Mouse (Mus musculus): Measurements from ENCODE around the gene Engase. TPM values are rescaled to one million over a fixed set of nuclear protein-coding genes. Genes with fewer than 3 reads are reported as not detected.

The Engase gene
- total RNA-seq, 1 experiment = 10.8 TPM

DNA sequence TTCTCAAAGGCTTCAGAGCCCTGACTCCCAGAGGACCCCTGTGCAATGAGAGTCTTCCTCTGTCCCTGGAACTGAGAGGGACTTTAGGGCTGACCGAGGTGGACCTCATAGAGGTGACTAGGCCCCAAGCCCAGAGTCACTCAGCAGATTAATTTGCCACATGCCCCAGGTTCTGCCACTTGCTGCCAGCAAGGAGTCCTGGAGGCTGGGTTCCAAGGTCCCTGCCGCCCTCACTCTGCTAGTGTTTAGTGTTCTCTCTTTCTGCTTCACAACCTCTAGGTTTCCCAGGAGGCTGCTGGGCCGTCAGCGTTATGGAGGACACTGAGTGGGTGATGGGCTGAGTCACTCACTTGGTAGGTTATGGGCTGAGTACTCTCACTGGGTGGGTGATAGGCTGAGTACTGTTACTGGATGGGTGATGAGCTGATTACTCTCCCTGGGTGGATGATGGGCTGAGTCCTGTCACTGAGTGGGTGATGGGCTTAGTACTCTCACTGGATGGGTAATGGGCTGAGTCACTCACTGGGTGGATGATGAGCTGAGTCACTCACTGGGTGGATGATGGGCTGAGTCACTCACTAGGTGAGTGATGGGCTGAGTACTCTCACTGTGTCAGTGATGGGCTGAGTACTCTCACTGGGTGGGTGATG lies 47.0 kb downstream of the Engase start:
- no peak overlapping the region for H3K9ac ChIP-seq (ENCODE audit: insufficient read depth, low read depth, low read length, poor library complexity, severe bottlenecking)
- TF ChIP-seq HCFC1 (IDR thresholded peaks at IDR 0.05; ENCODE audit: borderline replicate concordance, insufficient read depth, low read length) = no peak
- no peak for TF ChIP-seq MAFK (IDR thresholded peaks at IDR 0.05; ENCODE audit: insufficient read depth, low read depth, low read length)
- no peak for TF ChIP-seq ZC3H11A (IDR thresholded peaks at IDR 0.05; ENCODE audit: borderline replicate concordance, low read depth, low read length)
- no peak for TF ChIP-seq CHD2 (IDR thresholded peaks at IDR 0.05; ENCODE audit: low read depth, low read length)
- no peak for TF ChIP-seq ZNF384 (IDR thresholded peaks at IDR 0.05; ENCODE audit: low read depth, low read length)
- in situ Hi-C loops (cut with MboI; ENCODE audit: low sequenced_read_pairs in 2 of 2, unreplicated experiment in 2 of 2) = no loop called here
- H3K27ac ChIP-seq (ENCODE audit: insufficient read depth, low read depth, low read length, poor library complexity, severe bottlenecking) = no peak overlapping the region
- DNase-seq (ENCODE audit: low read depth, low spot score) = no peak
- no peak overlapping the region for H3K4me3 ChIP-seq (ENCODE audit: insufficient read depth in 1 of 2, low read depth in 1 of 2, low read length in 2 of 2, poor library complexity in 1 of 2, severe bottlenecking in 1 of 2)
- H3K4me1 ChIP-seq (ENCODE audit: control insufficient read depth in 2 of 2, insufficient read depth in 2 of 2, low read length in 2 of 2, poor library complexity in 1 of 2) = peaks cover 0 to 2% of the 10 kb centered on the region in 2 experiments; a peak in 1 of 4 replicates
- no peaks in the 10 kb centered on the region for H3K9me3 ChIP-seq (ENCODE audit: control insufficient read depth, insufficient read depth, low read depth, low read length)
- no peaks in the 10 kb centered on the region for H3K36me3 ChIP-seq (ENCODE audit: control insufficient read depth, insufficient read depth, low read length, poor library complexity, severe bottlenecking)

- Histone ChIP-seq H3K4me3 (ENCODE audit: insufficient read depth in 1 of 2, low read depth in 1 of 2, low read length in 2 of 2, poor library complexity in 1 of 2, severe bottlenecking in 1 of 2) (no peak overlapping the region), H3K4me1 (ENCODE audit: control insufficient read depth in 2 of 2, insufficient read depth in 2 of 2, low read length in 2 of 2, poor library complexity in 1 of 2) (peaks cover 0 to 2% of the 10 kb centered on the region in 2 experiments; a peak in 1 of 4 replicates), H3K9me3 (ENCODE audit: control insufficient read depth, insufficient read depth, low read depth, low read length) (no peaks in the 10 kb centered on the region), H3K36me3 (ENCODE audit: control insufficient read depth, insufficient read depth, low read length, poor library complexity, severe bottlenecking) (no peaks in the 10 kb centered on the region), H3K27ac (ENCODE audit: insufficient read depth, low read depth, low read length, poor library complexity, severe bottlenecking) (no peak overlapping the region), H3K9ac (ENCODE audit: insufficient read depth, low read depth, low read length, poor library complexity, severe bottlenecking) (no peak overlapping the region)
- TF ChIP-seq MAFK (IDR thresholded peaks at IDR 0.05; ENCODE audit: insufficient read depth, low read depth, low read length) = no peak
- no peak for TF ChIP-seq HCFC1 (IDR thresholded peaks at IDR 0.05; ENCODE audit: borderline replicate concordance, insufficient read depth, low read length)
- TF ChIP-seq CHD2 (IDR thresholded peaks at IDR 0.05; ENCODE audit: low read depth, low read length) = no peak
- no peak for TF ChIP-seq ZNF384 (IDR thresholded peaks at IDR 0.05; ENCODE audit: low read depth, low read length)
- no peak for TF ChIP-seq ZC3H11A (IDR thresholded peaks at IDR 0.05; ENCODE audit: borderline replicate concordance, low read depth, low read length)
- in situ Hi-C loops (cut with MboI; ENCODE audit: low sequenced_read_pairs in 2 of 2, unreplicated experiment in 2 of 2) = no loop called here
- no peak for DNase-seq (ENCODE audit: low read depth, low spot score)
These were observed 48.4 kb downstream of the Engase start for GRCm38 (mm10) chr11:118525059-118525458.

GRCm38 (mm10) chr11:118528761-118529160 lies 52.1 kb downstream of the Engase start:
- in situ Hi-C loops (cut with MboI; ENCODE audit: low sequenced_read_pairs in 2 of 2, unreplicated experiment in 2 of 2) = no loop called here
- H3K4me3 ChIP-seq (ENCODE audit: insufficient read depth in 1 of 2, low read depth in 1 of 2, low read length in 2 of 2, poor library complexity in 1 of 2, severe bottlenecking in 1 of 2) = no peak overlapping the region
- no peaks in the 10 kb centered on the region for H3K9me3 ChIP-seq (ENCODE audit: control insufficient read depth, insufficient read depth, low read depth, low read length)
- DNase-seq (ENCODE audit: low read depth, low spot score) = no peak
- peaks cover 0 to 6% of the 10 kb centered on the region in 2 experiments; a peak in 1 of 4 replicates for H3K4me1 ChIP-seq (ENCODE audit: control insufficient read depth in 2 of 2, insufficient read depth in 2 of 2, low read length in 2 of 2, poor library complexity in 1 of 2)
- H3K36me3 ChIP-seq (ENCODE audit: control insufficient read depth, insufficient read depth, low read length, poor library complexity, severe bottlenecking) = no peaks in the 10 kb centered on the region
- no peak overlapping the region for H3K9ac ChIP-seq (ENCODE audit: insufficient read depth, low read depth, low read length, poor library complexity, severe bottlenecking)
- TF ChIP-seq ZNF384 (IDR thresholded peaks at IDR 0.05; ENCODE audit: low read depth, low read length) (no peak), CHD2 (IDR thresholded peaks at IDR 0.05; ENCODE audit: low read depth, low read length) (no peak), ZC3H11A (IDR thresholded peaks at IDR 0.05; ENCODE audit: borderline replicate concordance, low read depth, low read length) (no peak), MAFK (IDR thresholded peaks at IDR 0.05; ENCODE audit: insufficient read depth, low read depth, low read length) (no peak), HCFC1 (IDR thresholded peaks at IDR 0.05; ENCODE audit: borderline replicate concordance, insufficient read depth, low read length) (no peak)
- no peak overlapping the region for H3K27ac ChIP-seq (ENCODE audit: insufficient read depth, low read depth, low read length, poor library complexity, severe bottlenecking)

DNA sequence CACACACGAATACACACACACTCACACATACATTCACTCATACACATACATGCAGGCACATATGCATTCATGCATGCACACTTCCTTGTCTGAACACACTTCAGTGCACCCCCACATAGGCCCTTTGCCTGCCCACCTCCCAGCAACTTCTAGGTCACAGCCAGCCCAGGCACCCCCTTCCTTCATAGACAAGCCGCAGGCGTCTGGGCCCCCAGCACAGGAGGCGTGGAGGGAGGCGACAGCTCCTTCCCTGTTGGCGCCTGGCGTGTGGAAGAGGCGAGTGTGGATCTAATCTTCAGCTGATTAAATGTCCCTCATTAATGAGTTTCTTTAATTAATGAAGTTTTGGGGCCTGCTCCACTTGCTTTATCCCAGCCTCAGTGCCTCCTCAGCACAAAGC lies 53.7 kb downstream of the Engase start:
- peaks cover 2 to 11% of the 10 kb centered on the region in 2 experiments; a peak in 2 of 4 replicates for H3K4me1 ChIP-seq (ENCODE audit: control insufficient read depth in 2 of 2, insufficient read depth in 2 of 2, low read length in 2 of 2, poor library complexity in 1 of 2)
- no peak overlapping the region for H3K4me3 ChIP-seq (ENCODE audit: insufficient read depth in 1 of 2, low read depth in 1 of 2, low read length in 2 of 2, poor library complexity in 1 of 2, severe bottlenecking in 1 of 2)
- in situ Hi-C loops (cut with MboI; ENCODE audit: low sequenced_read_pairs in 2 of 2, unreplicated experiment in 2 of 2) = no loop called here
- H3K9ac ChIP-seq (ENCODE audit: insufficient read depth, low read depth, low read length, poor library complexity, severe bottlenecking) = no peak overlapping the region
- TF ChIP-seq ZNF384 (IDR thresholded peaks at IDR 0.05; ENCODE audit: low read depth, low read length) (no peak), ZC3H11A (IDR thresholded peaks at IDR 0.05; ENCODE audit: borderline replicate concordance, low read depth, low read length) (no peak), MAFK (IDR thresholded peaks at IDR 0.05; ENCODE audit: insufficient read depth, low read depth, low read length) (no peak), CHD2 (IDR thresholded peaks at IDR 0.05; ENCODE audit: low read depth, low read length) (no peak), HCFC1 (IDR thresholded peaks at IDR 0.05; ENCODE audit: borderline replicate concordance, insufficient read depth, low read length) (no peak)
- H3K36me3 ChIP-seq (ENCODE audit: control insufficient read depth, insufficient read depth, low read length, poor library complexity, severe bottlenecking) = no peaks in the 10 kb centered on the region
- no peak for DNase-seq (ENCODE audit: low read depth, low spot score)
- H3K27ac ChIP-seq (ENCODE audit: insufficient read depth, low read depth, low read length, poor library complexity, severe bottlenecking) = no peak overlapping the region
- H3K9me3 ChIP-seq (ENCODE audit: control insufficient read depth, insufficient read depth, low read depth, low read length) = no peaks in the 10 kb centered on the region

Data from ES-E14 (cell line).